Mouse (Mus musculus) CH12.LX (cell line): ENCODE measurements around the gene Grk5. TPM values are rescaled to one million over a fixed set of nuclear protein-coding genes. Genes with fewer than 3 reads are reported as not detected.

Experiments used
- DNase-seq: peaks from one replicate; pipeline ENCODE4 v3.0.0-alpha.2; 2013; ENCODE audit errors: extremely low read depth
- H3K27ac ChIP-seq: 2 replicates; pipeline ENCODE4 v1.5.1; 2012; ENCODE audit warnings: low read depth, mild to moderate bottlenecking, control low read depth, moderate library complexity; ENCODE audit not compliant: insufficient read depth
- H3K27me3 ChIP-seq: replicated peaks from 2 replicates; pipeline ENCODE3; 2012; ENCODE audit warnings: inconsistent platforms
- H3K36me3 ChIP-seq, 2 experiments: replicated peaks in 1 of 2; 2 replicates each; pipeline versions ENCODE3 to v1.6.1; 2012; ENCODE audit warnings: inconsistent platforms in 1 of 2, low read length in 1 of 2, mild to moderate bottlenecking in 1 of 2, mixed read lengths in 1 of 2, moderate library complexity in 1 of 2; ENCODE audit not compliant: control insufficient read depth in 1 of 2, insufficient read depth in 1 of 2
- H3K4me1 ChIP-seq, 2 experiments: 2 replicates each; pipeline ENCODE4 v1.6.1; 2012; ENCODE audit warnings: inconsistent platforms in 1 of 2, moderate library complexity in 1 of 2; ENCODE audit not compliant: insufficient read depth in 2 of 2, control insufficient read depth in 1 of 2
- H3K4me2 ChIP-seq: 2 replicates; pipeline ENCODE4 v1.6.1; 2012; ENCODE audit warnings: low read depth, mild to moderate bottlenecking, control low read depth; ENCODE audit not compliant: poor library complexity, insufficient read depth, severe bottlenecking
- H3K4me3 ChIP-seq, 3 experiments: fragments of 150-350 bp in 1 of 3; sonication (generic) in 1 of 3; replicated peaks in 1 of 3; 2 replicates each; pipeline versions ENCODE3 to v1.5.1; 2011 to 2012; ENCODE audit warnings: low read depth in 2 of 3, low read length in 2 of 3, mild to moderate bottlenecking in 2 of 3, moderate library complexity in 2 of 3, control low read depth in 1 of 3, improper control_type of control experiment in 1 of 3, inconsistent platforms in 1 of 3, mixed read lengths in 1 of 3; ENCODE audit not compliant: poor library complexity in 1 of 3
- H3K79me2 ChIP-seq: replicated peaks from 2 replicates; pipeline ENCODE4 v1.6.1; 2012; ENCODE audit warnings: mild to moderate bottlenecking, moderate library complexity; ENCODE audit not compliant: control insufficient read depth, poor library complexity, insufficient read depth, severe bottlenecking; ENCODE audit errors: extremely low read depth
- H3K9ac ChIP-seq: 2 replicates; pipeline ENCODE4 v1.6.1; 2012; ENCODE audit warnings: low read depth, mild to moderate bottlenecking, control low read depth, moderate library complexity; ENCODE audit not compliant: insufficient read depth
- H3K9me3 ChIP-seq: replicated peaks from 2 replicates; pipeline ENCODE3; 2012; ENCODE audit warnings: low read length, inconsistent platforms, mixed read lengths
- CHD1 ChIP-seq: IDR thresholded peaks from 2 replicates; pipeline ENCODE4 v1.6.1; 2012; ENCODE audit warnings: low read depth, low read length, improper control_type of control experiment, inconsistent platforms
- CHD2 ChIP-seq: IDR thresholded peaks from 2 replicates; pipeline ENCODE4 v1.6.1; 2011; ENCODE audit warnings: low read length, improper control_type of control experiment
- CTCF ChIP-seq, 2 experiments: IDR thresholded peaks in 1 of 2; conservative IDR thresholded peaks in 1 of 2; 2 replicates each; pipeline ENCODE4 v1.5.1; 2011 to 2012; ENCODE audit warnings: low read depth in 2 of 2, low read length in 2 of 2, improper control_type of control experiment in 1 of 2, inconsistent platforms in 1 of 2, mild to moderate bottlenecking in 1 of 2, moderate library complexity in 1 of 2
- ELF1 ChIP-seq: IDR thresholded peaks from 2 replicates; pipeline ENCODE4 v1.6.1; 2014; ENCODE audit warnings: low read depth, mild to moderate bottlenecking, inconsistent platforms, low read length, improper control_type of control experiment
- EP300 ChIP-seq: IDR thresholded peaks from 2 replicates; pipeline ENCODE4 v1.6.1; 2011; ENCODE audit warnings: low read length, improper control_type of control experiment
- ETS1 ChIP-seq: conservative IDR thresholded peaks from 2 replicates; pipeline ENCODE4 v1.6.1; 2012; ENCODE audit warnings: low read depth, mild to moderate bottlenecking, inconsistent platforms, low read length, improper control_type of control experiment, moderate library complexity
- JUN ChIP-seq: IDR thresholded peaks from 2 replicates; pipeline ENCODE4 v1.6.1; 2011; ENCODE audit warnings: low read depth, mild to moderate bottlenecking, low read length, improper control_type of control experiment, moderate library complexity; ENCODE audit not compliant: insufficient read depth
- JUND ChIP-seq: conservative IDR thresholded peaks from 2 replicates; pipeline ENCODE4 v1.6.1; 2011; ENCODE audit warnings: low read depth, low read length, improper control_type of control experiment
- RAD21 ChIP-seq: IDR thresholded peaks from 2 replicates; pipeline ENCODE4 v1.6.1; 2011; ENCODE audit warnings: low read depth, mild to moderate bottlenecking, low read length, improper control_type of control experiment, moderate library complexity
- RCOR1 ChIP-seq: conservative IDR thresholded peaks from 2 replicates; pipeline ENCODE4 v1.6.1; 2012; ENCODE audit warnings: low read depth, mild to moderate bottlenecking, inconsistent platforms, low read length, improper control_type of control experiment
- SMC3 ChIP-seq: IDR thresholded peaks from 2 replicates; pipeline ENCODE4 v1.6.1; 2011; ENCODE audit warnings: low read depth, low read length, improper control_type of control experiment
- ZKSCAN1 ChIP-seq: IDR thresholded peaks from 2 replicates; pipeline ENCODE4 v1.6.1; 2012; ENCODE audit warnings: low read depth, inconsistent platforms, low read length, improper control_type of control experiment, borderline replicate concordance
- dilution Hi-C: fragments of 300-500 bp; cut with MboI; formaldehyde crosslinking; loops from 2 replicates; pipeline ENCODE4 v1.14.3; 2020; ENCODE audit warnings: low sequenced_read_pairs; ENCODE audit not compliant: extremely low pct_unique_long_range_greater_than_20kb, extremely low pct_ligation_motif_present
- in situ Hi-C: fragments of 300-500 bp; cut with MboI; formaldehyde crosslinking; loops from 3 replicates; pipeline ENCODE4 v1.14.3; 2019; ENCODE audit warnings: low sequenced_read_pairs, low pct_ligation_motif_present, low pct_unique_long_range_greater_than_20kb, mixed read lengths
- polyA plus RNA-seq: library from polyadenylated mRNA; unstranded; fragments of >175 nt; gene quantifications from 2 replicates; pipeline ENCODE4 v1.2.1, GENCODE M21; 2012; ENCODE audit warnings: low read depth; ENCODE audit not compliant: insufficient read length
- total RNA-seq, 2 experiments: library from RNA; depleted of rRNA; stranded (reverse); fragments of 300-350 nt in 1 of 2; fragments of >200 nt in 1 of 2; gene quantifications; 2 replicates each; pipeline ENCODE4 v1.2.3; 2012 to 2014

Grk5 gene
- total and polyA plus RNA-seq, 3 experiments, result 5.7 to 11.5 (median 7.6) TPM

DNA sequence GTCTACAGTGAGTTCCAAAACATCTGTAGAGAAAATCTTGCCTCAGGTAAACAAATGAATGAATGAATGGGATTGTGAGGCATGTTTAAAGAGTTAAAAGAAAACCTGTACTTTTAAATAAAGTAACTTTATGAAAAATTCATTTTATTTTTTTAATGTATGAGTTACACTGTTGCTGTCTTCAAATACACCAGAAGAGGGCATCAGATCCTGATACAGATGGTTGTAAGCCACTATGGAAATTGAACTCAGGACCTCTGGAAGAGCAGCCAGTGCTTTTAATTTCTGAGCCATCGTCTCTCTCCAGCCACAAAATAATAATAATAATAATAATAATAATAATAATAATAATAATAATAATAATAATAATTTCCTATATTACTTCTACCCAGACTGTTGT is 19.1 kb upstream of the Grk5 start:
- H3K9ac ChIP-seq, result no peak overlapping the region
- H3K4me2 ChIP-seq, result no peak overlapping the region
- H3K27ac ChIP-seq, result no peak overlapping the region
- TF ChIP-seq ELF1, result no peak
- TF ChIP-seq SMC3, result peak; percentile 39; the same call in 1 of the 2 replicates
- no peak for TF ChIP-seq ZKSCAN1
- peak in 1 of 2 experiments; percentile 60; a peak in 2 of 4 replicates for TF ChIP-seq CTCF (conservative IDR thresholded peaks at IDR 0.05 in 1 of 2, IDR thresholded peaks at IDR 0.05 in 1 of 2; ENCODE audit: low read depth in 2 of 2, low read length in 2 of 2)
- TF ChIP-seq RAD21, result peak; percentile 44
- dilution Hi-C loops, result no loop called here
- DNase-seq, result no peak
- H3K9me3 ChIP-seq, result no peaks in the 10 kb centered on the region
- H3K36me3 ChIP-seq, result peaks cover 29 to 54% of the 10 kb centered on the region in 2 experiments
- no peaks in the 10 kb centered on the region for H3K27me3 ChIP-seq
- H3K4me1 ChIP-seq, result peaks cover 5 to 26% of the 10 kb centered on the region in 2 experiments; a peak in 3 of 4 replicates
- H3K79me2 ChIP-seq, result peaks cover 39% of the 10 kb centered on the region
- in situ Hi-C loops, result no loop called here
- H3K4me3 ChIP-seq, result no peak overlapping the region

DNA sequence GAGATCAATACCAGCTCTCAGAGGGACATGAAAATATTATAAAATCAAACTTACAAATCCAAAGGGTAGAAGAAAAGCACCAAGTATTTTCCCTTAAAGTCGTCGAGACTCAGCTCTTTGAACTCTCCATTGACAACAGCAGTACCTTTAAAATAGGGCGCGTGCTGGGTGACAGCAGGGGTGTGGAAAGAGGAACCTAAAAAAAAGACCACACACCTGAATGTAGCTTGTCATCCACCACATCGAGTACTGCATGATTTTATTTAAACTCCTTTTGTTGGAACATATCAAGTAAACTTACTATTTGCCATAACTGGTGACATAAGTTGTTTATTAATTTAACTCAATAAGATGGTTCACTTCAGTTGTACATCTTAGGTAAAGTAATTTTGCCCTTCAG is 18.2 kb upstream of the Grk5 start:
- H3K36me3 ChIP-seq, result peaks cover 26 to 50% of the 10 kb centered on the region in 2 experiments
- no peak for TF ChIP-seq RCOR1
- TF ChIP-seq ETS1, result no peak
- no peak for TF ChIP-seq JUN
- TF ChIP-seq CHD1, result no peak
- no peak for TF ChIP-seq CHD2
- no peak for TF ChIP-seq JUND
- TF ChIP-seq, all 38 proteins: peak for 0
- no peak for DNase-seq
- Histone ChIP-seq H3K79me2 (peaks cover 39% of the 10 kb centered on the region), H3K4me2 (0 out of 2 replicates have a peak overlapping the region, but pooled peaks have one; percentile 14), H3K27me3 (no peaks in the 10 kb centered on the region), H3K4me1 (peaks cover 5 to 26% of the 10 kb centered on the region in 2 experiments; a peak in 3 of 4 replicates), H3K9ac (no peak overlapping the region; the same call in 1 of the 2 replicates), H3K4me3 (no peak overlapping the region), H3K9me3 (no peaks in the 10 kb centered on the region), H3K27ac (no peak overlapping the region)
- dilution Hi-C loops (no loop called here), in situ Hi-C loops (no loop called here)

GRCm38 (mm10) chr19:60872272-60872671 is 17.3 kb upstream of the Grk5 start:
- in situ Hi-C loops (no loop called here), dilution Hi-C loops (no loop called here)
- Histone ChIP-seq H3K4me3 (peak overlapping the region in 1 of 3 experiments; percentile 4), H3K27me3 (no peaks in the 10 kb centered on the region), H3K4me1 (peaks cover 5 to 33% of the 10 kb centered on the region in 2 experiments; a peak in 3 of 4 replicates), H3K27ac (peak overlapping the region; percentile 68), H3K36me3 (peaks cover 25 to 42% of the 10 kb centered on the region in 2 experiments), H3K9me3 (no peaks in the 10 kb centered on the region), H3K79me2 (peaks cover 36% of the 10 kb centered on the region), H3K4me2 (peak overlapping the region; percentile 78), H3K9ac (peak overlapping the region; percentile 55; the same call in 1 of the 2 replicates)
- TF ChIP-seq ETS1 (no peak), EP300 (0 out of 2 replicates have a peak, but pooled peaks have one; percentile 8)
- DNase-seq, result no peak
